Mouse (Mus musculus) myocyte (in vitro differentiated cells): Measurements from ENCODE around the gene Vgll4. TPM values are rescaled to one million over a fixed set of nuclear protein-coding genes. Genes with fewer than 3 reads are reported as not detected.

ENCODE experiments used
- H3K27me3 ChIP-seq: one replicate; pipeline ENCODE4 v1.6.1; 2011; ENCODE audit not compliant: control insufficient read depth, insufficient read depth, insufficient read length
- H3K36me3 ChIP-seq: one replicate; pipeline ENCODE4 v1.6.1; 2011; ENCODE audit not compliant: control insufficient read depth, insufficient read depth
- H3K4me2 ChIP-seq: one replicate; pipeline ENCODE4 v1.6.1; 2011; ENCODE audit warnings: low read depth, control low read depth
- H3K4me3 ChIP-seq: one replicate; pipeline ENCODE4 v1.5.1; 2011; ENCODE audit warnings: mild to moderate bottlenecking, control low read depth, moderate library complexity
- H3K79me2 ChIP-seq: one replicate; pipeline ENCODE4 v1.6.1; 2011; ENCODE audit not compliant: control insufficient read depth, insufficient read depth
- H3ac ChIP-seq: one replicate; pipeline ENCODE4 v1.6.1; 2011; ENCODE audit not compliant: control insufficient read depth, insufficient read length
- CEBPB ChIP-seq: IDR thresholded peaks from 2 replicates; pipeline ENCODE4 v1.6.1; 2011; ENCODE audit warnings: mild to moderate bottlenecking, moderate library complexity; ENCODE audit not compliant: poor library complexity, insufficient read depth, severe bottlenecking
- E2F4 ChIP-seq: IDR thresholded peaks from one replicate; pipeline ENCODE4 v1.6.1; 2011; ENCODE audit warnings: mild to moderate bottlenecking, control low read depth, moderate library complexity; ENCODE audit not compliant: insufficient read depth
- MAX ChIP-seq: IDR thresholded peaks from one replicate; pipeline ENCODE4 v1.6.1; 2011; ENCODE audit warnings: low read depth, mild to moderate bottlenecking, control low read depth
- MYOD1 ChIP-seq, 3 experiments: IDR thresholded peaks; one replicate each; pipeline ENCODE4 v1.6.1; 2011; ENCODE audit warnings: control low read depth in 2 of 3, low read depth in 2 of 3, mild to moderate bottlenecking in 2 of 3, moderate library complexity in 1 of 3; ENCODE audit not compliant: insufficient read length in 2 of 3, control insufficient read depth in 1 of 3
- MYOG ChIP-seq, 3 experiments: IDR thresholded peaks; one replicate each; pipeline ENCODE4 v1.6.1; 2011; ENCODE audit warnings: control low read depth in 2 of 3, low read depth in 2 of 3, mild to moderate bottlenecking in 2 of 3; ENCODE audit not compliant: insufficient read length in 2 of 3, control insufficient read depth in 1 of 3, insufficient read depth in 1 of 3
- POLR2A ChIP-seq: IDR thresholded peaks from one replicate; pipeline ENCODE4 v1.6.1; 2011; ENCODE audit warnings: low read depth, mild to moderate bottlenecking, control low read depth, moderate library complexity; ENCODE audit not compliant: insufficient read length
- POLR2AphosphoS2 ChIP-seq: IDR thresholded peaks from one replicate; pipeline ENCODE4 v1.6.1; 2011; ENCODE audit warnings: low read depth, control low read depth; ENCODE audit not compliant: insufficient read length
- REST ChIP-seq: IDR thresholded peaks from one replicate; pipeline ENCODE4 v1.6.1; 2011; ENCODE audit warnings: mild to moderate bottlenecking, control low read depth, moderate library complexity; ENCODE audit not compliant: insufficient read depth, insufficient read length
- SRF ChIP-seq: IDR thresholded peaks from one replicate; pipeline ENCODE4 v1.6.1; 2011; ENCODE audit warnings: low read depth; ENCODE audit not compliant: control insufficient read depth, insufficient read length
- TCF12 ChIP-seq: IDR thresholded peaks from one replicate; pipeline ENCODE4 v1.6.1; 2011; ENCODE audit warnings: mild to moderate bottlenecking, control low read depth; ENCODE audit not compliant: poor library complexity, insufficient read depth, severe bottlenecking
- TCF3 ChIP-seq: IDR thresholded peaks from one replicate; pipeline ENCODE4 v1.6.1; 2011; ENCODE audit warnings: low read depth, control low read depth; ENCODE audit not compliant: insufficient read length
- USF1 ChIP-seq: IDR thresholded peaks from one replicate; pipeline ENCODE4 v1.6.1; 2011; ENCODE audit warnings: low read depth, mild to moderate bottlenecking, control low read depth, moderate library complexity
- polyA plus RNA-seq: library from polyadenylated mRNA; unstranded; fragments of >200 nt; fragmentation: generic; extraction: Trizol; gene quantifications from one replicate; pipeline ENCODE4 v1.2.1, GENCODE M21; 2012; ENCODE audit warnings: missing spikeins

The Vgll4 gene
- polyA plus RNA-seq, 1 experiment = 21.1 TPM

- Histone ChIP-seq H3K36me3 (no peaks in the 10 kb centered on the region), H3K4me3 (no peak overlapping the region), H3K4me2 (no peak overlapping the region), H3ac (no peak overlapping the region), H3K27me3 (peaks cover 8% of the 10 kb centered on the region), H3K79me2 (no peaks in the 10 kb centered on the region)
- TF ChIP-seq CEBPB (no peak), TCF12 (no peak), POLR2A (no peak), E2F4 (no peak), POLR2AphosphoS2 (no peak), TCF3 (no peak), SRF (no peak), MYOD1 (IDR thresholded peaks at IDR 0.05; ENCODE audit: control insufficient read depth in 1 of 3, insufficient read length in 2 of 3, low read depth in 2 of 3) (no peak), REST (no peak), MAX (no peak)
Measured at GRCm38 (mm10) chr6:114957756-114958155, 12.0 kb downstream of the Vgll4 start.

DNA sequence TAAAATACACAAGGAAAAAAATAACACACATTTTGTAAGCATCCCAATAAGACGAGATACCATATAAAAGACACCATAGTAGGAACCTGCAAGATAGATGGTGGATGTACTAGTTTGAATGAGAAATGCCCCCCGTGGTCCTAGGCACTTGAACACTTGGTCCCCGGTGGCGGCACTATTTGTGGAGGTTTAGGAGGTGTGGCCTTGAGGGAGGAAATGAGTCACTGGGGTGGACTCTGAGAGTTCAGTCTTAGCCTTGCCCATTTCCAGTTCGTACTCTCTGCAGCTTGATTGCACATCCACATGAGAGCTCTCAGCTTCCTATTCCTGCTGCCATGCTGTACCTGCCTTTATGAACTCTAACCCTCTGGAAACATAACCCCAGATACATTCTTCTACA lies 15.3 kb downstream of the Vgll4 start:
- Histone ChIP-seq H3K36me3 (no peaks in the 10 kb centered on the region), H3K4me3 (no peak overlapping the region)

GRCm38 (mm10) chr6:114953601-114954000 lies 16.2 kb downstream of the Vgll4 start:
- no peak overlapping the region for H3K4me3 ChIP-seq
- H3K4me2 ChIP-seq = no peak overlapping the region
- TF ChIP-seq MAX = no peak
- TF ChIP-seq MYOG (IDR thresholded peaks at IDR 0.05; ENCODE audit: control insufficient read depth in 1 of 3, insufficient read depth in 1 of 3, insufficient read length in 2 of 3, low read depth in 2 of 3) = no peak
- no peak for TF ChIP-seq MYOD1 (IDR thresholded peaks at IDR 0.05; ENCODE audit: control insufficient read depth in 1 of 3, insufficient read length in 2 of 3, low read depth in 2 of 3)
- TF ChIP-seq E2F4 = no peak
- TF ChIP-seq TCF3 = no peak
- no peak for TF ChIP-seq REST
- no peak for TF ChIP-seq POLR2AphosphoS2
- no peak for TF ChIP-seq TCF12
- no peak for TF ChIP-seq SRF
- TF ChIP-seq POLR2A = no peak
- TF ChIP-seq USF1 = no peak
- TF ChIP-seq CEBPB = no peak
- H3K27me3 ChIP-seq = no peaks in the 10 kb centered on the region
- H3K79me2 ChIP-seq = no peaks in the 10 kb centered on the region
- H3ac ChIP-seq = no peak overlapping the region
- no peaks in the 10 kb centered on the region for H3K36me3 ChIP-seq

More for the DNA sequence above, 15.3 kb downstream of the Vgll4 start:
- peaks cover 2% of the 10 kb centered on the region for H3K27me3 ChIP-seq
- H3K79me2 ChIP-seq = no peaks in the 10 kb centered on the region
- H3ac ChIP-seq = no peak overlapping the region
- H3K4me2 ChIP-seq = no peak overlapping the region
- no peak for TF ChIP-seq SRF
- TF ChIP-seq USF1 = no peak
- TF ChIP-seq MAX = no peak
- no peak for TF ChIP-seq E2F4
- no peak for TF ChIP-seq MYOG (IDR thresholded peaks at IDR 0.05; ENCODE audit: control insufficient read depth in 1 of 3, insufficient read depth in 1 of 3, insufficient read length in 2 of 3, low read depth in 2 of 3)
- no peak for TF ChIP-seq TCF3
- TF ChIP-seq CEBPB = no peak
- TF ChIP-seq MYOD1 (IDR thresholded peaks at IDR 0.05; ENCODE audit: control insufficient read depth in 1 of 3, insufficient read length in 2 of 3, low read depth in 2 of 3) = no peak
- no peak for TF ChIP-seq TCF12
- no peak for TF ChIP-seq POLR2A
- TF ChIP-seq POLR2AphosphoS2 = no peak
- no peak for TF ChIP-seq REST

DNA sequence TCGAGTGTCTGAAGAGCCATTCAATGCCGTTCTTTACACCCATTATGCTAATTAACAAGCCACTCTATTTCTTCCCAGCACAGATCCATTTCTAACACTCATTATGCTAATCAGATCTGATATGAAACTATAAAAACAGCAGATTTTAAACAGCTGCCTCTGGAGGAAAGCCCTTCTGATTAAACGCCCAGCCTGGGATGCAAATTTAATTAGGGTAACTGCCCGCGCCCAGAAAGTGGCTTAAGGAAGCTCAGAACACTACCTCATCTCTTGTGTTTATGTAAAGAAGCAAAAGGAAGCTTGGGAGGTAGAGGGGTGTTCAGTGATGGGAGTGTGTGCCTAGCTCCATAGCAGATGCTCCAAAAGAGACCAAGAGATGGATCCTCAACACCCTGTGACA lies 17.4 kb downstream of the Vgll4 start:
- Histone ChIP-seq H3ac (no peak overlapping the region), H3K27me3 (no peaks in the 10 kb centered on the region), H3K4me2 (no peak overlapping the region), H3K4me3 (no peak overlapping the region), H3K36me3 (no peaks in the 10 kb centered on the region), H3K79me2 (no peaks in the 10 kb centered on the region)
- no peak for TF ChIP-seq MYOD1 (IDR thresholded peaks at IDR 0.05; ENCODE audit: control insufficient read depth in 1 of 3, insufficient read length in 2 of 3, low read depth in 2 of 3)
- TF ChIP-seq USF1 = no peak
- no peak for TF ChIP-seq TCF3
- no peak for TF ChIP-seq POLR2AphosphoS2
- TF ChIP-seq MAX = no peak
- no peak for TF ChIP-seq MYOG (IDR thresholded peaks at IDR 0.05; ENCODE audit: control insufficient read depth in 1 of 3, insufficient read depth in 1 of 3, insufficient read length in 2 of 3, low read depth in 2 of 3)
- TF ChIP-seq TCF12 = no peak
- no peak for TF ChIP-seq E2F4
- no peak for TF ChIP-seq POLR2A
- TF ChIP-seq REST = no peak
- TF ChIP-seq SRF = no peak
- TF ChIP-seq CEBPB = no peak
